Mouse (Mus musculus) embryo, embryonic 9.5 days (tissue): ENCODE data around the gene Map2k1.

ENCODE experiments used
- DNase-seq: peaks from one replicate; pipeline ENCODE4 v3.0.0-alpha.2; 2017; ENCODE audit errors: extremely low spot score

Gene Map2k1

DNA sequence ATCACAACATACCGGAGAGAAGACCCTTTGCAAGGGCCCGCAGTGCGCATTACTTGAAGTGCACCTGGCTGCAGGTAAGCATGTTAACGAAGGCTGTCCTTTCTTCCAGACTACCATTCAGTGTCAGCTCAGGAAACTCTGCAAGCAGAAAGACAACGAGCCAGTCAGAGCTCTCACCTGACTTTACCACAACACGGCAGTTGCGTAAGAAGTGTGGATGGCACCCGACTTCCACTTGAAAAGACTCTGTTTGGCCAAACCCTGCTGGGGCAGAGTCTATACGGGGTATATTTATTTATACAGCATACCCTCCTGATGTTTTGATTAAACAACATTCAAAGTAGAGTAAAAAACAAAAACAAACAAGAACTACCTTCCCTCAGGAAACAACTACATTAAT lies 113.6 kb downstream of the Map2k1 start:
- no peak for DNase-seq

DNA sequence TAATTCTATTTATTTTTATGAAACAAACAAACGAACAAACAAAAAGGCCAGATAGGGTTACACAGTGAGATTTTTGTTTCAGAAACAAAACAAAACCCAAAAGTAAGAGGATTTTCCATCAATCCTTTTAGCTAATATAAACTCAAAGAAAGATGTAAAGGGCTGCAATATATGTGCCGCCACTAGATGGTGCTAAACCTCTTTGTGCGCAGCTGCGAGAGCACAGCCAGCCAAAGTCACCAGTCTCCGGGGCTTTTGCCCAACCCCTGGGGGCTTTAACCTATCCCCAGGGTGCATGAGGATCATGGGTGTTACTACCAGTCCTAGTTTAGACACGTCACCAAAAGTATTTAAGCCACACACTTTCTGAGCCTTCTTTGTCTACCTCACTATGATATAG lies 114.5 kb downstream of the Map2k1 start:
- DNase-seq = peak; percentile 19
